Comparison of ENCODE assay signal across 7 mouse cellular contexts in the genomic region with DNA sequence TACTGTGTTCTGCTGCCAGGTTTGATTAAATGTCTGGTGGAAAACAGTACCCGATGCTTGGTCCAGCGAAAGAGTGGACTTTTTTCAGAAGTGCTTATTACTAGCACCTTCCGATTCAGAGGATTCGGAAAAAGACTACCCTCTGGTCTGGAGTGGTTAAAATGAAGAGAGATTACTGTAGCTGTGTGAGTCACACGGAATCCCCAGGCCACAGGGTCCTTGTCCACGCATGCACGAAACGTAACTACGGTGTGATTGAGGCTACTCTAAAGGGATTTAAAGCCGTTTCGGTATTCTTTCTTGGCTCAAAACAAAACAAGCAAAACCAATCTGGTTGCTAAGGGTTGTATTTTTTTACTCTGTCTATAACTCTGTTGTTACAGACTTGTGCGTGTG. TPM values are rescaled to one million over a fixed set of nuclear protein-coding genes. Genes with fewer than 3 reads are reported as not detected.
DNase-seq lines count a peak whose midpoint lies in the region; ATAC-seq and TF ChIP-seq lines count a peak whose summit lies in the region.

No protein-coding gene starts in this region.

- no peak for TF ChIP-seq CTCF in liver, adult 2 months (IDR thresholded peaks at IDR 0.05; ENCODE audit: low read depth, low read length)
- no peak for TF ChIP-seq CTCF in hindbrain, postnatal 0 days (IDR thresholded peaks at IDR 0.05; ENCODE audit: low read depth)

- H3K4me1 ChIP-seq in liver, adult 2 months (ENCODE audit: control insufficient read depth, insufficient read depth, low read length): peaks cover 6% of the 10 kb centered on the region
- peaks cover 25% of the 10 kb centered on the region for H3K4me1 ChIP-seq in embryonic facial prominence, embryonic 13.5 days
- H3K4me1 ChIP-seq in hindbrain, postnatal 0 days (ENCODE audit: insufficient read depth, low read length): no peaks in the 10 kb centered on the region
- H3K4me1 ChIP-seq in neural tube, embryonic 12.5 days: peaks cover 19% of the 10 kb centered on the region

- H3K9me3 ChIP-seq in embryonic facial prominence, embryonic 13.5 days: no peaks in the 10 kb centered on the region
- H3K9me3 ChIP-seq in hindbrain, postnatal 0 days (ENCODE audit: low read length): no peaks in the 10 kb centered on the region
- no peaks in the 10 kb centered on the region for H3K9me3 ChIP-seq in neural tube, embryonic 12.5 days

- TF ChIP-seq POLR2A in liver, adult 2 months (IDR thresholded peaks at IDR 0.05; ENCODE audit: extremely low read depth, insufficient read depth, low read length): no peak

- no peak for ATAC-seq in embryonic facial prominence, embryonic 13.5 days (ENCODE audit: insufficient number of reproducible peaks, insufficient read depth, low FRiP score, low TSS enrichment, low read depth)
- no peak for ATAC-seq in hindbrain, postnatal 0 days
- no peak for ATAC-seq in neural tube, embryonic 12.5 days (ENCODE audit: low FRiP score, low read depth)

- no peaks in the 10 kb centered on the region for H3K27me3 ChIP-seq in liver, adult 2 months (ENCODE audit: control insufficient read depth, insufficient read depth, low read length)
- H3K27me3 ChIP-seq in embryonic facial prominence, embryonic 13.5 days: peaks cover 57% of the 10 kb centered on the region
- H3K27me3 ChIP-seq in hindbrain, postnatal 0 days (ENCODE audit: insufficient read depth, low read length): peaks cover 21% of the 10 kb centered on the region
- H3K27me3 ChIP-seq in neural tube, embryonic 12.5 days (replicated peaks): peaks cover 46% of the 10 kb centered on the region

- peak overlapping the region; percentile 82 for H3K4me3 ChIP-seq in liver, adult 2 months (ENCODE audit: insufficient read depth, low read depth, low read length)
- peak overlapping the region; percentile 62 for H3K4me3 ChIP-seq in embryonic facial prominence, embryonic 13.5 days
- H3K4me3 ChIP-seq in hindbrain, postnatal 0 days (ENCODE audit: low read length): peak overlapping the region; percentile 75
- H3K4me3 ChIP-seq in neural tube, embryonic 12.5 days: peak overlapping the region; percentile 54

- peak overlapping the region; percentile 100 for H3K4me2 ChIP-seq in embryonic facial prominence, embryonic 13.5 days
- H3K4me2 ChIP-seq in hindbrain, postnatal 0 days (ENCODE audit: low read depth, low read length): peak overlapping the region; percentile 94
- H3K4me2 ChIP-seq in neural tube, embryonic 12.5 days (replicated peaks): peak overlapping the region; percentile 100

- peak overlapping the region; percentile 96 for H3K27ac ChIP-seq in liver, adult 2 months (replicated peaks; ENCODE audit: insufficient read depth, low read depth, low read length)
- H3K27ac ChIP-seq in embryonic facial prominence, embryonic 13.5 days: no peak overlapping the region
- H3K27ac ChIP-seq in hindbrain, postnatal 0 days: no peak overlapping the region
- H3K27ac ChIP-seq in neural tube, embryonic 12.5 days: no peak overlapping the region

- 6% methylated on average over 12 of the region's 12 CpGs for WGBS in liver, adult 2 months
- WGBS in embryonic facial prominence, embryonic 13.5 days: 3% methylated on average over 12 of the region's 12 CpGs
- 4% methylated on average over 12 of the region's 12 CpGs for WGBS in hindbrain, postnatal 0 days
- 6% methylated on average over 12 of the region's 12 CpGs for WGBS in neural tube, embryonic 12.5 days

- peak overlapping the region; percentile 93 for H3K9ac ChIP-seq in liver, adult 2 months (ENCODE audit: low read depth, low read length)
- peak overlapping the region; percentile 69; the same call in 1 of the 2 replicates for H3K9ac ChIP-seq in embryonic facial prominence, embryonic 13.5 days
- H3K9ac ChIP-seq in hindbrain, postnatal 0 days (replicated peaks; ENCODE audit: low read length): peak overlapping the region; percentile 49; the same call in 1 of the 2 replicates
- no peak overlapping the region for H3K9ac ChIP-seq in neural tube, embryonic 12.5 days

- H3K79me2 ChIP-seq in liver, adult 2 months (ENCODE audit: control insufficient read depth, insufficient read depth, low read length): peaks cover 26% of the 10 kb centered on the region

- H3K36me3 ChIP-seq in liver, adult 2 months (ENCODE audit: control insufficient read depth, insufficient read depth, low read length): no peaks in the 10 kb centered on the region
- no peaks in the 10 kb centered on the region for H3K36me3 ChIP-seq in embryonic facial prominence, embryonic 13.5 days
- H3K36me3 ChIP-seq in hindbrain, postnatal 0 days (ENCODE audit: insufficient read depth, low read length): no peaks in the 10 kb centered on the region
- H3K36me3 ChIP-seq in neural tube, embryonic 12.5 days: no peaks in the 10 kb centered on the region

- peak; percentile 35 for DNase-seq in liver, adult 2 months (ENCODE audit: extremely low read depth, low read depth, low spot score)
- DNase-seq in liver: no peak
- DNase-seq in hindbrain, postnatal 0 days (ENCODE audit: low spot score): peak; percentile 13
- DNase-seq in cerebellum, adult 11-12 months: no peak
- no peak for DNase-seq in kidney, postnatal 10 days

RNA-seq across cellular contexts. Expression of a gene that starts 0.5 kb away (rescaled TPM):
- total RNA-seq in liver, adult 2 months (2014; rRNA removed): 51.9 and 52.3 TPM in 2 replicates
- polyA plus RNA-seq in liver, adult 2 months (2012; rRNA removed): 6.1 and 7.3 TPM in 2 replicates
- polyA plus RNA-seq in embryonic facial prominence, embryonic 13.5 days (2015; fragmentation: Nextera tagmentation; extraction: Ambion mirVana): 7.8 and 11.1 TPM in 2 replicates
- total RNA-seq in hindbrain, postnatal 0 days (2014; rRNA removed): 12.4 and 12.9 TPM in 2 replicates
- polyA plus RNA-seq in hindbrain, postnatal 0 days (2015; fragmentation: Nextera tagmentation; extraction: Ambion mirVana): 11.9 and 13.5 TPM in 2 replicates
- polyA plus RNA-seq in neural tube, embryonic 12.5 days (2016; fragmentation: Nextera tagmentation; extraction: Ambion mirVana): 1.6 and 1.8 TPM in 2 replicates

Comparison
In these comparisons a context has a peak if more than half of its experiments do, and no peak if none do; other contexts are left out.
1. DNase-seq: peak in liver, adult 2 months (single experiment) and hindbrain, postnatal 0 days (single experiment); none in liver (single experiment), cerebellum, adult 11-12 months (single experiment) and kidney, postnatal 10 days (single experiment).
2. Peak in every context shown above with its lines, with median percentiles within 50 percentile points of each other: H3K4me3 ChIP-seq and H3K4me2 ChIP-seq.